8 mouse cellular contexts compared by ENCODE assay signal in the genomic region with DNA sequence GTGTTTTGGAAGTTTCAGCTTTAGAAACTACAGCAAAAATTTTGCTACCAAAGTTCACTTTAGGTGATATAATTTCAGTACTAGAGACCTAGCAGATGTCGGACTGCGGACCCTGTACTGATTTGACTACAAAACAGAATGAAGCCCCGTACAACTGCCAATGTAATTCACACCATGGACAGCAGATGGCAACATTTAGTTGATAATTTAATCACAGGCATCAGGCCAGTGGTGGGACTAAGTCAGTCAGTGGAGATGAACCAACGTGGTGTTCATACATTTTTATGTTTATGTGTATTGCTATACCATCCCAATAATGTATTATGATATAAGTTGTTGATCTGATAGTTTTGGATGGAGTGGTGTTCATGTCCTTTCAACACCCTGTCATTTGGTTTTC. TPM values are rescaled to one million over a fixed set of nuclear protein-coding genes. Genes with fewer than 3 reads are reported as not detected.
DNase-seq lines count a peak whose midpoint lies in the region; ATAC-seq lines count a peak whose summit lies in the region.
"Had no signal": no experiment of that assay in that cellular context is flagged by ENCODE, and none has a peak within 500 bp of the region (broad histone marks: within the 10 kb centered on the region; RNA-seq: fewer than 3 reads in every experiment).

No protein-coding gene starts in this region.

- H3K9me3 ChIP-seq in lung, embryonic 16.5 days (ENCODE audit: control insufficient read depth, low read length), result no peaks in the 10 kb centered on the region

- H3K9ac ChIP-seq in lung, embryonic 16.5 days (ENCODE audit: low read length), result no peak overlapping the region

- no peak overlapping the region for H3K27ac ChIP-seq in lung, embryonic 16.5 days (ENCODE audit: low read length)

- WGBS in lung, embryonic 16.5 days, result 23% methylated on average over 4 of the region's 4 CpGs

- no peak overlapping the region for H3K4me2 ChIP-seq in lung, embryonic 16.5 days (ENCODE audit: low read depth, low read length)

- H3K36me3 ChIP-seq in lung, embryonic 16.5 days (ENCODE audit: control insufficient read depth, insufficient read depth, low read length), result no peaks in the 10 kb centered on the region

- H3K4me3 ChIP-seq in lung, embryonic 16.5 days (ENCODE audit: low read length), result no peak overlapping the region
- H3K4me3 ChIP-seq: erythroblast, embryonic 14.5 days had no signal

- H3K27me3 ChIP-seq in lung, embryonic 16.5 days (ENCODE audit: control insufficient read depth, insufficient read depth, low read depth, low read length), result no peaks in the 10 kb centered on the region

- ATAC-seq in lung, embryonic 16.5 days (ENCODE audit: low read depth), result peak; percentile 29; the same call in 1 of the 2 replicates
- ATAC-seq in neutrophil, adult 5-6 weeks (ENCODE audit: extremely low read depth, insufficient number of reproducible peaks, low FRiP score, poor library complexity, severe bottlenecking), result peak; percentile 51

- DNase-seq in urinary bladder, postnatal 25 days (ENCODE audit: low spot score), result peak; percentile 42
- DNase-seq in urinary bladder, postnatal 4 days (ENCODE audit: low spot score in 2 of 2), result no peak
- peak; percentile 70 for DNase-seq in cerebellum, adult 9-10 months
- peak; percentile 46 to 75 for DNase-seq in frontal cortex, postnatal 36 days (ENCODE audit: low spot score in 2 of 2)
- peak; percentile 80 for DNase-seq in kidney, postnatal 14 days

- H3K4me1 ChIP-seq in lung, embryonic 16.5 days (replicated peaks; ENCODE audit: control insufficient read depth, insufficient read depth, low read length), result no peaks in the 10 kb centered on the region; the same call in 1 of the 2 replicates

RNA-seq across cellular contexts. Expression of gene Mpzl1, which starts 26.4 kb away (rescaled TPM):
- 176 and 183 TPM in 2 replicates for polyA plus RNA-seq in lung, embryonic 16.5 days (2015; fragmentation: Nextera tagmentation; extraction: Ambion mirVana)
- total RNA-seq in neutrophil, adult 5-6 weeks (2017), result not detected in 2 replicates

RNA-seq across cellular contexts. Expression of gene Rcsd1, which starts 48.8 kb away (rescaled TPM):
- polyA plus RNA-seq in lung, embryonic 16.5 days (2015; fragmentation: Nextera tagmentation; extraction: Ambion mirVana), result 47.8 and 51.5 TPM in 2 replicates
- total RNA-seq in neutrophil, adult 5-6 weeks (2017), result 371 and 393 TPM in 2 replicates

Comparison
In these comparisons a context has a peak if more than half of its experiments do, and no peak if none do; other contexts are left out.
1. DNase-seq: peak in urinary bladder, postnatal 25 days (single experiment), cerebellum, adult 9-10 months (single experiment), frontal cortex, postnatal 36 days (2 of 2) and kidney, postnatal 14 days (single experiment); none in urinary bladder, postnatal 4 days (0 of 2).